Mouse (Mus musculus) T-helper 2 cell (primary cell): ENCODE measurements at regions not wholly inside any gene's neighbourhood (a gene's known extent, or its start where the extent isn't known, plus 50 kb on each side); places are given as distances from the start of the nearest gene placed in this dataset.
"Not testable (repeated sequence)": the region's sequence is repeated elsewhere in the genome, so short reads cannot be mapped to it uniquely, and the experiment has no call there.

Source experiments
- in situ Hi-C: fragments of 300-600 bp; cut with MboI, MseI; formaldehyde crosslinking; loops from one replicate; pipeline ENCODE4 v1.15.1; 2025; ENCODE audit warnings: high pct_unique_total_duplicates

DNA sequence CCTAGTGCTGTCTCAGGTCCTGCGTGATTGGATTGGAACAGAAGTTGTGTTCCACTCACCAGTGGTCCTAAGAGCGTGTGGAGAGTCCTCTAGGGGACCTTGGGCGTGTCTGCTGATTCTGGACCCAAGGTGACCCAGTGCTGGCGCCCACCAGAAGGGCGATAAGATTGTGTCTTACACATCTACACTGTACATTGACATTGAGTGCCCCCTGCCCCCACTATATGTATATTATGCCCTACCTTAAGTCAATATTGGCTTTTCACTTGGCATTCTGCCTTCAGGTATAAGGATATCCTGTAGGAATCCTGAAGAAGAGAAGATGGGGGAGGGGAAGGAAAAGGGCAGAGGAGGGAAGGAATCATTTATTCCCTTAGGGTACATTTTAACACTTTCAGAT, 260.2 kb upstream of the Rgs17 start:
- in situ Hi-C loops = no loop called here

DNA sequence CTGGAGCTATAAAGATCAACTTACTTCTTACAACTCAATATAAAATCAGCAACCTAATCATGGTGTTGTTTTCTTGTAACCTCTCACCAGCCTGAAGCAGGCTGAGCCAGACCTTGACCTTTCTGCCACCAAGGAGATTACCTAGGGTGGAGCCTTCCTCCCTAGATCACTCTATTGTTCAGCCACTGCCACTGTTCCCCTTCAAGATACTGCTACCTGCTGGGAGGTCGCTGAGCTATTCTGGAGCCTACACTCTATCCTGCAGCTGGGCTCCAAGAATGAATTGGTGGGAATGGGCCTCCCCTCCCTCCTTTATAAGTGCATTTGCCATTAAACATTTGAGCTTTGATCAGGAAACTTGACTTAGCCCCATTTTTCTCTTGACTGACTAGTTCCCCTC, 242.1 kb upstream of the Rgs17 start:
- in situ Hi-C loops = not testable (repeated sequence)

DNA sequence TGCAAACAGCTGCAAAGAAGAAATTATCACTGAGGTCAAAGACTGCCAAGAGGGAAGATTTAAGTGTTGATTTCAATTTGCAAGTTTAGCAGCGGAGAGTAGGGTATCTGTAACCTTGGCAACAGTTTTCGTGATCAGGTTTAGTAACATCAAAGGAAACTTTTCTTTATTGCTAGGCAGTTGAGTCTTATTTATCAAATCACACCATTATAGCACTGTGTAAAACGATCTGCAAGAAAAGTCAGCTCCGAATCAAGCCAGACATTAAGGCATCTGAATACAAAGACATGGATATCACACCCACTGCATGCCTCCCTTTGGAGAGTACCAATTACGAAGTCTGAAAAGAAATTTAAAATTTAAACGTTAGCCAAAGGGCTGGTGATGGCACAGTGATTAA, 234.7 kb upstream of the Rgs17 start:
- in situ Hi-C loops = no loop called here

DNA sequence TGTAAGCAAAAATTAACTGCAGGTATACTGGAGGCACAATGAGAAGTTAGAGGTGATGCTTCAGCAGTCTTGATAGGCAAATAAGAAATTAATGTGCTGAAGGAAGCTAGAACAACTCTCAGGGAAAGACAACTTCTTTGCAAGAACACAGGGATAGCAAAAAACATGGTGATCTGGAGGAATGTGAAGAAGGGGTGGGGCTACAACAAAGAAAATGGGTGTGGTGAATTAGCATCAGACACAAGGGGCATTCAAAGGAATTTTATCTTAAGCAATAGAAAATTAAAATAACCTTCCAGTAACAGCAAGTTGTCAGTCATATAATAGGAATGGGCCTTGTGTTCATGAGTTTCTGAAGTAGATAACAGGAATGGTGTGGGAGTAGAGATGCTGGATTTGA, 211.9 kb upstream of the Rgs17 start:
- in situ Hi-C loops = no loop called here

DNA sequence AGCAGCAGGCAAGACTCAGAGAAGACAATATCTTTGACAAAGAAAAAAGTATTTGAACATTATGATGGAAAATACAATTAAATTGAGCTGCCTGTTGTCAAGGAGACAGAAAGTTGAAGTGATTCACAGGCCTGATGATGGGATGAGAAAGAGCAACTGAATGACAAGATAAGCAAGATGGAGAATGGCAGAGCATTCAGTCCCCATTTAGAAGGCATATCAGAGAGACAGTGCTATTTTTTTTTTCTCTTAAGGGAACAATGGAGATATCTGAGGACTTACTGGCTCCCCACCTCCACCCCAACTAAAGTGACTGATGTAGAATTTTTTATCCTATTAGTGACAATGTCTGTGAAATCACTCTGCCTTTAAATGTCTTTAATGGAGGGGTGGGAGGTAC, 202.2 kb upstream of the Rgs17 start:
- in situ Hi-C loops = loop anchor here (10.0 kb wide), 1 partner anchor 840 kb away; no protein-coding TSS in a partner anchor

DNA sequence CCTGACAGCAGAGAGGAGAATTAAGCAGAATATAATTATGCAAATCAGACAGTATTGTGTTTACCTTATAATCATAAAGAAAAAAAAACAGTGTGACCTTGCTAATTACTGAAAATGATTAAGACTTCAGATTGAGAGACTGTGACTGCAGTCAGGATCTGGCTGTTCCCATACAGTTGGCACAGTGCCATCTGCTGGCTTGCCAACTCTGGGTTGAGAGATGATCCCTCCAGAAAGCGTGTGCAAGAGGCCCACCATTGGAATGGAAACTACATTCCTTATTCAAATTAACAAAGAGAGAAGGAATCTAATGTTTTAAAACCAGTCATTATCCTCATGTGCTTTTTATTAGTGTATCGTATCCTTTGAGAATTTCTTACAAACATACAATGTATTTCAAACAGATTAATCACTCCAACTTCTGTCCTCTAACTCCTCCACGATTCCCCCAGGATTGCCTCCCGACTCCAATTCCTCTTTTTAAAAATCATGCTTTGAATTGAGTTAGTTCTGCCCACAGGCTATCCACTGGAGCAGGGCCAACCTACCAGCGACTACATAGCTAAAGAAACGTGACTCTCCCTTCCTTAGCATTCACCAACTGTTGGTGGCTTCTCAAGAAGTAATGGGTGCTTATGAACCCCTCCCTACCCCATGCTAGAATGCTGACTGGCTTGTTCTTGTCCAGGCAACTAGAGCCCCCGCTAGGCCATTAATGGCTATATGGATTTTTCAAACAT, 192.9 kb upstream of the Rgs17 start:
- in situ Hi-C loops = no loop called here
